ENCODE assay signal across 26 mouse cellular contexts in genomic region chr13:69537366-69537765, GRCm38 (mm10). TPM values are rescaled to one million over a fixed set of nuclear protein-coding genes. Genes with fewer than 3 reads are reported as not detected.
DNase-seq lines count a peak whose midpoint lies in the region; ATAC-seq and TF ChIP-seq lines count a peak whose summit lies in the region.
"Had no signal": no experiment of that assay in that cellular context is flagged by ENCODE, and none has a peak within 500 bp of the region (broad histone marks: within the 10 kb centered on the region; RNA-seq: fewer than 3 reads in every experiment).

No protein-coding gene starts in this region.

- no peaks in the 10 kb centered on the region for H3K9me3 ChIP-seq in forebrain, embryonic 11.5 days (ENCODE audit: control insufficient read depth, low read length)
- no peaks in the 10 kb centered on the region for H3K9me3 ChIP-seq in forebrain, postnatal 0 days (ENCODE audit: low read length)
- H3K9me3 ChIP-seq: embryonic facial prominence, embryonic 10.5 days; embryonic facial prominence, embryonic 15.5 days; forebrain, embryonic 13.5 days; G1E; heart, embryonic 10.5 days; heart, embryonic 15.5 days; limb, embryonic 12.5 days; liver, embryonic 15.5 days; lung, embryonic 15.5 days; midbrain, embryonic 12.5 days had no signal

- no peak for ATAC-seq in forebrain, embryonic 11.5 days (replicated peaks; ENCODE audit: low FRiP score)
- ATAC-seq in forebrain, postnatal 0 days: no peak
- ATAC-seq: forebrain, embryonic 13.5 days; hindbrain, embryonic 16.5 days had no signal

- 77% methylated on average over 7 of the region's 7 CpGs for WGBS in forebrain, embryonic 11.5 days
- 73% methylated on average over 7 of the region's 7 CpGs for WGBS in forebrain, postnatal 0 days

- H3K27ac ChIP-seq in forebrain, embryonic 11.5 days (ENCODE audit: low read depth, low read length): no peak overlapping the region
- no peak overlapping the region for H3K27ac ChIP-seq in forebrain, postnatal 0 days (ENCODE audit: low read depth, low read length)
- H3K27ac ChIP-seq in brown adipose tissue, adult 24 weeks (replicated peaks; ENCODE audit: low read depth, low read length): 0 out of 2 replicates have a peak overlapping the region, but pooled peaks have one; percentile 14
- H3K27ac ChIP-seq: embryonic facial prominence, embryonic 10.5 days; embryonic facial prominence, embryonic 15.5 days; forebrain, embryonic 13.5 days; heart, embryonic 10.5 days; heart, embryonic 15.5 days; kidney, postnatal 0 days; limb, embryonic 12.5 days; liver, embryonic 15.5 days; lung, embryonic 15.5 days; midbrain, embryonic 12.5 days had no signal

- no peak overlapping the region for H3K4me3 ChIP-seq in forebrain, embryonic 11.5 days (ENCODE audit: low read depth, low read length)
- H3K4me3 ChIP-seq in forebrain, postnatal 0 days (ENCODE audit: low read depth, low read length): no peak overlapping the region
- no peak overlapping the region for H3K4me3 ChIP-seq in brown adipose tissue, adult 24 weeks (ENCODE audit: insufficient read depth, low read depth, low read length)
- H3K4me3 ChIP-seq: embryonic facial prominence, embryonic 15.5 days; forebrain, embryonic 13.5 days; heart, embryonic 10.5 days; heart, embryonic 15.5 days; limb, embryonic 12.5 days; liver, embryonic 15.5 days; lung, embryonic 15.5 days; midbrain, embryonic 12.5 days had no signal

- no peaks in the 10 kb centered on the region for H3K4me1 ChIP-seq in forebrain, embryonic 11.5 days (replicated peaks; ENCODE audit: control insufficient read depth, insufficient read depth, low read length)
- H3K4me1 ChIP-seq in forebrain, postnatal 0 days (ENCODE audit: insufficient read depth): peaks cover 5% of the 10 kb centered on the region; the same call in 1 of the 2 replicates
- H3K4me1 ChIP-seq in brown adipose tissue, adult 24 weeks (ENCODE audit: control insufficient read depth, insufficient read depth, insufficient read length, low read length): peaks cover 6% of the 10 kb centered on the region

- no peak overlapping the region for H3K9ac ChIP-seq in forebrain, embryonic 11.5 days (ENCODE audit: low read length)
- no peak overlapping the region for H3K9ac ChIP-seq in forebrain, postnatal 0 days
- H3K9ac ChIP-seq: embryonic facial prominence, embryonic 15.5 days; forebrain, embryonic 13.5 days; heart, embryonic 15.5 days; limb, embryonic 12.5 days; liver, embryonic 15.5 days; lung, embryonic 15.5 days; midbrain, embryonic 12.5 days had no signal

- H3K4me2 ChIP-seq in forebrain, embryonic 11.5 days (ENCODE audit: low read depth, low read length, severe bottlenecking): no peak overlapping the region
- no peak overlapping the region for H3K4me2 ChIP-seq in forebrain, postnatal 0 days (ENCODE audit: low read depth)
- H3K4me2 ChIP-seq: embryonic facial prominence, embryonic 15.5 days; forebrain, embryonic 13.5 days; heart, embryonic 15.5 days; limb, embryonic 12.5 days; liver, embryonic 15.5 days; lung, embryonic 15.5 days; midbrain, embryonic 12.5 days had no signal

- intact Hi-C loops in left cerebral cortex, postnatal 4 days (cut with DNase I): no loop called here

- TF ChIP-seq CTCF in forebrain, postnatal 0 days (IDR thresholded peaks at IDR 0.05; ENCODE audit: low read depth): no peak

- no peaks in the 10 kb centered on the region for H3K36me3 ChIP-seq in forebrain, embryonic 11.5 days (ENCODE audit: control insufficient read depth, insufficient read depth, low read length)
- H3K36me3 ChIP-seq in forebrain, postnatal 0 days (ENCODE audit: insufficient read depth): no peaks in the 10 kb centered on the region
- H3K36me3 ChIP-seq: embryonic facial prominence, embryonic 10.5 days; embryonic facial prominence, embryonic 15.5 days; heart, embryonic 10.5 days; heart, embryonic 15.5 days; limb, embryonic 12.5 days; liver, embryonic 15.5 days; lung, embryonic 15.5 days; midbrain, embryonic 12.5 days had no signal

- no peaks in the 10 kb centered on the region for H3K27me3 ChIP-seq in forebrain, embryonic 11.5 days (ENCODE audit: control insufficient read depth, insufficient read depth, low read length)
- no peaks in the 10 kb centered on the region for H3K27me3 ChIP-seq in forebrain, postnatal 0 days (ENCODE audit: insufficient read depth, low read length)
- H3K27me3 ChIP-seq: embryonic facial prominence, embryonic 15.5 days; forebrain, embryonic 13.5 days; heart, embryonic 15.5 days; limb, embryonic 12.5 days; liver, embryonic 15.5 days; lung, embryonic 15.5 days had no signal

- peak; percentile 66 for DNase-seq in adrenal gland, postnatal 10 days
- no peak for DNase-seq in adrenal gland, postnatal 4 days (ENCODE audit: low spot score in 2 of 2)
- DNase-seq in forebrain, embryonic 11.5 days (ENCODE audit: low spot score): peak; percentile 41
- DNase-seq in forebrain, postnatal 0 days: no peak
- DNase-seq in left cerebral cortex, postnatal 4 days: peak; percentile 63
- DNase-seq in left cerebral cortex, adult 18-20 months (ENCODE audit: low spot score in 2 of 2): no peak
- DNase-seq: cerebellum, adult 11-12 months; cerebellum, postnatal 25 days; heart, adult 11 months; kidney, adult 2 months; layer of hippocampus, adult 9-11 months; thymus, adult 2 months; thymus, postnatal 4 days had no signal

RNA-seq across cellular contexts. Expression of gene Tent4a, which starts 2.9 kb away (rescaled TPM):
- total RNA-seq in adrenal gland, postnatal 10 days (2021): 10 to 100 TPM; 18.6 to 19.1 TPM
- 10 to 100 TPM; 26.2 to 28.3 TPM for total RNA-seq in adrenal gland, postnatal 4 days (2021)
- polyA plus RNA-seq in forebrain, embryonic 11.5 days (2014; fragmentation: Nextera tagmentation; extraction: Ambion mirVana): 8.7 and 9.6 TPM in 2 replicates
- total RNA-seq in forebrain, postnatal 0 days (2014; rRNA removed): 21.7 and 29.3 TPM in 2 replicates
- polyA plus RNA-seq in forebrain, postnatal 0 days (2015; fragmentation: Nextera tagmentation; extraction: Ambion mirVana): 4.5 and 4.9 TPM in 2 replicates
- total RNA-seq in left cerebral cortex, postnatal 4 days (2021): 10 to 100 TPM; 49.2 to 49.7 TPM
- total RNA-seq in left cerebral cortex, adult 18-20 months (2021): 10 to 100 TPM; 49.1 to 50.5 TPM
- polyA plus RNA-seq in brown adipose tissue, adult 24 weeks (2012; ENCODE audit: insufficient read depth, insufficient read length, missing spikeins): 3.6 and 4.1 TPM in 2 replicates

RNA-seq across cellular contexts. Expression of gene Nsun2, which starts 3.8 kb away (rescaled TPM):
- 10 to 100 TPM; 68.5 to 81.1 TPM for total RNA-seq in adrenal gland, postnatal 10 days (2021)
- total RNA-seq in adrenal gland, postnatal 4 days (2021): 10 to 100 TPM; 79.0 to 85.1 TPM
- polyA plus RNA-seq in forebrain, embryonic 11.5 days (2014; fragmentation: Nextera tagmentation; extraction: Ambion mirVana): 133 and 135 TPM in 2 replicates
- total RNA-seq in forebrain, postnatal 0 days (2014; rRNA removed): 64.2 and 64.3 TPM in 2 replicates
- polyA plus RNA-seq in forebrain, postnatal 0 days (2015; fragmentation: Nextera tagmentation; extraction: Ambion mirVana): 64.6 and 74.4 TPM in 2 replicates
- total RNA-seq in left cerebral cortex, postnatal 4 days (2021): 10 to 100 TPM; 84.5 to 89.7 TPM
- 10 to 100 TPM; 85.3 to 88.4 TPM for total RNA-seq in left cerebral cortex, adult 18-20 months (2021)
- 18.9 and 23.8 TPM in 2 replicates for polyA plus RNA-seq in brown adipose tissue, adult 24 weeks (2012; ENCODE audit: insufficient read depth, insufficient read length, missing spikeins)

Comparison
In these comparisons a context has a peak if more than half of its experiments do, and no peak if none do; other contexts are left out.
1. DNase-seq: peak in adrenal gland, postnatal 10 days (single experiment), forebrain, embryonic 11.5 days (single experiment) and left cerebral cortex, postnatal 4 days (single experiment); none in adrenal gland, postnatal 4 days (0 of 2), forebrain, postnatal 0 days (single experiment) and left cerebral cortex, adult 18-20 months (0 of 2).